Mouse (Mus musculus): ENCODE measurements around the gene Nxpe2.
"Not testable (repeated sequence)": the region's sequence is repeated elsewhere in the genome, so short reads cannot be mapped to it uniquely, and the experiment has no call there.

Gene Nxpe2

GRCm38 (mm10) chr9:48353148-48353698 is at the start of gene Nxpe2:
Nxpe2 (minus strand) TSS chr9:48353454.
- DNase-seq (ENCODE audit: low read depth), result no peak

GRCm38 (mm10) chr9:48389983-48390382 is 36.7 kb upstream of the Nxpe2 start:
- no peak for DNase-seq (ENCODE audit: low read depth)

GRCm38 (mm10) chr9:48388451-48388850 is 35.2 kb upstream of the Nxpe2 start:
- DNase-seq (ENCODE audit: low read depth), result no peak

GRCm38 (mm10) chr9:48374357-48374756 is 21.1 kb upstream of the Nxpe2 start:
- no peak for DNase-seq (ENCODE audit: low read depth)

GRCm38 (mm10) chr9:48373232-48373878 is 20.1 kb upstream of the Nxpe2 start:
- DNase-seq (ENCODE audit: low read depth), result no peak

GRCm38 (mm10) chr9:48362743-48363142 is 9.5 kb upstream of the Nxpe2 start:
- no peak for DNase-seq (ENCODE audit: low read depth)

- no peak for DNase-seq (ENCODE audit: low read depth)
Observed at GRCm38 (mm10) chr9:48361815-48362631, 8.8 kb upstream of the Nxpe2 start.

- DNase-seq (ENCODE audit: low read depth), result no peak
Observed at GRCm38 (mm10) chr9:48360826-48361225, 7.6 kb upstream of the Nxpe2 start.

GRCm38 (mm10) chr9:48357097-48357496 is 3.8 kb upstream of the Nxpe2 start:
- peak; percentile 4 for DNase-seq (ENCODE audit: low read depth)

- peak; percentile 70 for DNase-seq (ENCODE audit: low read depth)
Observed at GRCm38 (mm10) chr9:48354793-48355192, 1.5 kb upstream of the Nxpe2 start.

- no peak for DNase-seq (ENCODE audit: low read depth)
Observed at GRCm38 (mm10) chr9:48354122-48354521, 868 bp upstream of the Nxpe2 start.

GRCm38 (mm10) chr9:48345866-48346265 is 7.4 kb downstream of the Nxpe2 start:
- DNase-seq (ENCODE audit: low read depth), result peak; percentile 44

GRCm38 (mm10) chr9:48345456-48345855 is 7.8 kb downstream of the Nxpe2 start:
- no peak for DNase-seq (ENCODE audit: low read depth)

GRCm38 (mm10) chr9:48340708-48341380 is 12.4 kb downstream of the Nxpe2 start:
- DNase-seq (ENCODE audit: low read depth), result no peak

GRCm38 (mm10) chr9:48339563-48339962 is 13.7 kb downstream of the Nxpe2 start:
- DNase-seq (ENCODE audit: low read depth), result no peak

- DNase-seq (ENCODE audit: low read depth), result no peak
Observed at GRCm38 (mm10) chr9:48338783-48339455, 14.3 kb downstream of the Nxpe2 start.

GRCm38 (mm10) chr9:48329597-48329996 is 23.7 kb downstream of the Nxpe2 start:
- DNase-seq (ENCODE audit: low read depth), result no peak

GRCm38 (mm10) chr9:48326338-48326737 is 26.9 kb downstream of the Nxpe2 start:
- DNase-seq (ENCODE audit: low read depth), result no peak

- DNase-seq (ENCODE audit: low read depth), result peak; percentile 8
Observed at GRCm38 (mm10) chr9:48315825-48316224, 37.4 kb downstream of the Nxpe2 start.

- no peak for DNase-seq (ENCODE audit: low read depth)
Observed at GRCm38 (mm10) chr9:48314194-48314593, 39.1 kb downstream of the Nxpe2 start.

GRCm38 (mm10) chr9:48311241-48311640 is 42.0 kb downstream of the Nxpe2 start:
- no peak for DNase-seq (ENCODE audit: low read depth)

- not testable (repeated sequence) for DNase-seq (ENCODE audit: low read depth)
Observed at GRCm38 (mm10) chr9:48303564-48303963, 49.7 kb downstream of the Nxpe2 start.

Measured in NIH3T3 (cell line).